Mouse (Mus musculus) neural tube, embryonic 13.5 days (tissue): ENCODE results near the gene Fancc. TPM values are rescaled to one million over a fixed set of nuclear protein-coding genes. Genes with fewer than 3 reads are reported as not detected.

Source experiments
- ATAC-seq: fragments of 200-750 bp; cut with Nextera tagmentation; 2 replicates; pipeline ENCODE4 v1.8.0; 2017; ENCODE audit warnings: low read depth, mild to moderate bottlenecking, moderate TSS enrichment, moderate library complexity
- H3K27ac ChIP-seq: fragments of 300-500 bp; sonication (generic); replicated peaks from 2 replicates; pipeline ENCODE4 v1.5.1; 2015; ENCODE audit warnings: moderate library complexity, mild to moderate bottlenecking, inconsistent platforms
- H3K27me3 ChIP-seq: fragments of 300-500 bp; sonication (generic); 2 replicates; pipeline ENCODE4 v1.6.1; 2015; ENCODE audit warnings: mild to moderate bottlenecking, inconsistent platforms
- H3K36me3 ChIP-seq: fragments of 300-500 bp; sonication (generic); 2 replicates; pipeline ENCODE4 v1.6.1; 2015; ENCODE audit warnings: mild to moderate bottlenecking, inconsistent platforms
- H3K4me1 ChIP-seq: fragments of 300-500 bp; sonication (generic); replicated peaks from 2 replicates; pipeline ENCODE4 v1.6.1; 2015; ENCODE audit warnings: inconsistent platforms
- H3K4me2 ChIP-seq: fragments of 300-500 bp; sonication (generic); 2 replicates; pipeline ENCODE4 v1.6.1; 2015; ENCODE audit warnings: inconsistent platforms, mild to moderate bottlenecking, moderate library complexity
- H3K4me3 ChIP-seq: fragments of 300-500 bp; sonication (generic); 2 replicates; pipeline ENCODE4 v1.5.1; 2015; ENCODE audit warnings: mild to moderate bottlenecking, inconsistent platforms
- H3K9ac ChIP-seq: fragments of 300-500 bp; sonication (generic); 2 replicates; pipeline ENCODE4 v1.6.1; 2015; ENCODE audit warnings: moderate library complexity, mild to moderate bottlenecking, inconsistent platforms
- H3K9me3 ChIP-seq: fragments of 300-500 bp; sonication (generic); 2 replicates; pipeline ENCODE4 v1.6.1; 2016; ENCODE audit warnings: inconsistent platforms
- WGBS: fragments of 180-500 bp; shearing (Covaris S2); methylation state at CpG from one replicate; pipeline ENCODE4 v1.1.7; 2015; 5-methylcytosine and 5-hydroxymethylcytosine counted together
- polyA plus RNA-seq: library from polyadenylated mRNA; unstranded; fragments of >200 nt; fragmentation: Nextera tagmentation; extraction: Ambion mirVana; gene quantifications from 2 replicates; pipeline ENCODE4 v1.2.1, GENCODE M21; 2015

The Fancc gene
- polyA plus RNA-seq, 1 experiment from 2014 or later = 15.3 TPM

DNA sequence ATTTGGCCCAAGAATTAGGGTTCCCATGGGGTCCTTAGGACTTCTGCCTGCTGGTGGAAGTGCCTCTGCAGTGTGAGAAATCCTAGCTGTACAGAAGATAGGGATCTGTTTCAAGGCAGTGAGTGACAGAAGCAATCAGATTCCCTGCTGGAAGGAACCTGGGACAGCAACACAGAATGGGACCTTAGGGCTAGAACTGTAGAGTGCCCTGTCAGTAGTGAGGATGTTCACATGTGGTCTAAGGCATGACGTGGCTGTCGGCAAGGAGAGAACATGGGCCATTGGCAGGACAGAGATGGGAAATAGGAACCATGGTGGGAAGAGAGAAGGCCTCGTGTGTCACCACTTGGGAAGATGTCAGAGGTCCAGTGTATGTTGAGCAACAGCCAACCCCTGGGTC is 187.5 kb downstream of the Fancc start:
- 91% methylated on average over 3 of the region's 3 CpGs for WGBS
- Histone ChIP-seq H3K4me1 (peaks cover 25% of the 10 kb centered on the region), H3K36me3 (0 out of 2 replicates have a peak, but pooled peaks cover 16% of the 10 kb centered on the region), H3K27ac (no peak overlapping the region), H3K4me2 (no peak overlapping the region), H3K9ac (no peak overlapping the region), H3K9me3 (no peaks in the 10 kb centered on the region), H3K4me3 (no peak overlapping the region), H3K27me3 (no peaks in the 10 kb centered on the region)
- ATAC-seq = no peak

DNA sequence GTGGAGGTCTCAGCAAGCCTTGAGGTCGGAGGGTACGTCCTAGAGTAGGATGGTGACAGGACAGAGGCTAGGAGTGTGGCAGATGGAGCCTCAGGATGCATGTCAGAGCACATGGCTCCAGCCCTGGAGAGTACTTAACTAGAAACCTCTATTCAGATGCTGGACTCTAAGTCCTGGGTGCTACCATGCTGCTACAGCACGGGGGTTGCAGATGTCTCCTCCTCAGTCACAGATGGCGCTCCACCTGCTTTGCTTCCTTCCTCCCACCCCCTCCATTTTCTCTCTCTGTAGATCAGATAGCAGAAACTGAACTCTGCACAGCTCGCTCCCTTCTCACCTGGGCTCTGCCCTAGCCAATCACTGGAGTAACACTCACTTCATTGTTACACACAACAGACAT is 190.3 kb downstream of the Fancc start:
- WGBS = 73% methylated on average over 5 of the region's 5 CpGs
- ATAC-seq = no peak

DNA sequence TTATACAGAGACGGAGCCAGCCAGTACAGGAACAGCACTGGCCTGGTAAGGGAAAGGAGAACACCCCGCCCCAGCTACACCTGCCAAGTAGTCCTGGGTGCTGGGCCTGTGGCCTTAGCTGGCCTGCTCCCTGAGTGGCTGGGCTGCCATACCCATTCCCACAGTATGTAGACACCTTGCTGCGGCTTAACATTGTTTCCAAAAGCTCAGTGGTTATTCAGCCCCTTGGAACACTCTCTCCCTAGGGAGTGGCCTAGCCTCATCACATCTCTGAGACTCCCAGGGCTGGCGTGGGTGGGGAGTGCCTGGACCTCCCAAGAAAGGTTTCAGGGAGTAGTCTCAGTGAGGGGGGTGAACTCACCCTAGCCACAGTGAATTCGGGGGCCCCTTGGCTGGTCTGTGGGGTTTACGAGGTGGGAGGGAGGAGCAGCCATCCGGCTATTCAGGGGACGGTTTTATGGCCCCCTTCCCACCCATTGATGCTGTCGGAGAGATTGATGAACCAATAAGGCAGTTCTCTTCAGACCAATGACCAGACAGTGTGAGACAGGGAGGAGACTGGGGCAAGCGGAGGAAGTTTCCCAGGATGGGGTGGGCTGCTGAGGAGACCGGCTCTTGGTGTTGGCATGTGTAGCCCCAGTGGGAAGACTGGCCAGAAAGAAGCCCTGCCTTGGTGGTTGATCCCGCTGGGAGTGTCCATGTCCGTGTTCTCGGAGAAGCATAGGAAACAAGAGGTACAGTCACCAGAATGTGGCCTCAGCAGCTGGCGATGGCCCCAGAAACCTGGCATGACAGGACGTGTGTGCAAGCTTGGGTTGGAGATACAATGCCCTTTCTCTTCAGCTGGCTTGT is 191.7 kb downstream of the Fancc start:
- Histone ChIP-seq H3K4me1 (peaks cover 43% of the 10 kb centered on the region), H3K4me3 (no peak overlapping the region), H3K27me3 (no peaks in the 10 kb centered on the region), H3K9me3 (no peaks in the 10 kb centered on the region), H3K4me2 (peak overlapping the region; percentile 3; the same call in 1 of the 2 replicates), H3K36me3 (peaks cover 35% of the 10 kb centered on the region), H3K9ac (peak overlapping the region; percentile 2; the same call in 1 of the 2 replicates), H3K27ac (peak overlapping the region; percentile 78)
- peak; percentile 85 for ATAC-seq
- WGBS = 6% methylated on average over 16 of the region's 16 CpGs

More for the DNA sequence above, 190.3 kb downstream of the Fancc start:
- no peak overlapping the region; the same call in 1 of the 2 replicates for H3K27ac ChIP-seq
- H3K4me3 ChIP-seq = no peak overlapping the region
- H3K36me3 ChIP-seq = peaks cover 28% of the 10 kb centered on the region
- H3K9ac ChIP-seq = no peak overlapping the region
- H3K4me1 ChIP-seq = peaks cover 34% of the 10 kb centered on the region
- H3K4me2 ChIP-seq = no peak overlapping the region
- no peaks in the 10 kb centered on the region for H3K9me3 ChIP-seq
- H3K27me3 ChIP-seq = no peaks in the 10 kb centered on the region

DNA sequence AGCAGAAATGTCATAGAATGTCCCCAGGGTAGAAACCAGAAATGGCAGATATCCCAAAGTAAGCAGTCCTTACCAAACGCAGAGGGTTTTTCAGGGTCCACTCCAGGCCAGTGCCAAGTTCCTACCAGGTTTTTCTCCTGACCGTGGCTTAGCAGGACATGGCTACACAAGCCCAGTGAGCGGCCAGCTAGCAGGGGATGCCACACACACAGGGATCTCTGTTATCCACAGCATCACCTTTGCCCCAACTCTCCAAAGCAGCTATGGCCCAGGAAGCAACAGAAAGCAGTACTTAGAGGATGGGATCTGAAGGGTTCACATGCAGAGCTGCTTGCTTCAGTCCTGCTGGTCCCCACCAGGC is 192.3 kb downstream of the Fancc start:
- ATAC-seq = 0 out of 2 replicates have a peak, but pooled peaks have one; percentile 7
- Histone ChIP-seq H3K9ac (peak overlapping the region; percentile 2; the same call in 1 of the 2 replicates), H3K4me2 (no peak overlapping the region), H3K4me3 (no peak overlapping the region), H3K9me3 (no peaks in the 10 kb centered on the region), H3K27ac (peak overlapping the region; percentile 78), H3K27me3 (no peaks in the 10 kb centered on the region), H3K36me3 (peaks cover 41% of the 10 kb centered on the region), H3K4me1 (peaks cover 43% of the 10 kb centered on the region)
- WGBS = 26% methylated on average over 3 of the region's 3 CpGs

DNA sequence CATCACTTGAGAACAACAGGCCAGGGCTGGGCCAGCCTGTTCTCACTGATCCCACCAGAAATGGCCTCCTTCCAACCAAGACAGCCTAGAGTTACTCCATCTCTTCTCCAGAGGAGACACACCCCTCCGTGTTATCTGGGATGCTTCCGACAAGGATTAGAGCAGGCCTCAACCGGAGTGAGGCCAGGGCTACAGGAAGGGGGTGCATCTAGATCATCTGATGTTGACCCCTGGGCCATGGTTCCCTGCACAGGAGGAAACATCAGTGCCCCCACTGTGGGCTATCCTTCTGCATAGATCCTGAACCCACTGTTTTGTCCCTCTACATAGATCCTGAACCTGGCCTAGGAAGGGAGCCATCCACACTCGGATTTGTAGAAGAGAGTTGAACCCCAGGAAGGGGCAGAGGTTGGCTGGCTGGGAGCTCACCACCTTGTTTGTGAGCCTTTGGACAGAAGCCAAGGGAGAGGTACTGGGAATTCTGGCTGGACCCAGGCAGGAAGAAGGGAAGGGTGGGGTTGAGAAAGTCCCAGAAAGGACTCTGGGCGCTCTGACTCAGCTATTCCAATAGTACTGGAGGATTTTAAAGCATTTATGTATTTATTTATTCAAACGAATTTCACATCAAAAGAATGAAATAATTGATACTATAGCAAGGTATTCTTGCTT is 192.8 kb downstream of the Fancc start:
- H3K27ac ChIP-seq = no peak overlapping the region; the same call in 1 of the 2 replicates
- 73% methylated on average over 6 of the region's 6 CpGs for WGBS
- H3K4me3 ChIP-seq = no peak overlapping the region
- no peak overlapping the region for H3K9ac ChIP-seq
- no peaks in the 10 kb centered on the region for H3K9me3 ChIP-seq
- peaks cover 43% of the 10 kb centered on the region for H3K4me1 ChIP-seq
- no peaks in the 10 kb centered on the region for H3K27me3 ChIP-seq
- ATAC-seq = no peak
- H3K36me3 ChIP-seq = peaks cover 45% of the 10 kb centered on the region
- no peak overlapping the region for H3K4me2 ChIP-seq

DNA sequence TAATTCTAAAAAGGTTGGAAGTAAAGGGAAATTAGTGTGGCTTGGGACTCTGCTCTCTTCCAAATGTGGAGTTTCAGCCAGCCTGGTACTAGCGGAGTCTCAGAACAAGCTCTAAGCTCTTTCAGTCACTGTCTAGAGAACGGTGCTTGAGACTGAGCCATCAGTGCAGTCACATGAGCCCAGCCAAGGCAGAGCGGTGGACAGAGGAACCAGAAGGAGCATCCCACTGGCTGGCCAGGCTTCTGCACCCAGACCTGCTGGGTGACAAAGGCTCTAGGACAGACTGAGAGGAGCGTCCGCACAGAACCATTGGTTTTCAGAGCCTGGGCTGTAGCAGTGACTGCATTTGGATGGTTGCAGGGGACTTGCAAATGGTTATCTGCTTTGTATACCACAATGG is 194.7 kb downstream of the Fancc start:
- no peak for ATAC-seq
- 79% methylated on average over 5 of the region's 5 CpGs for WGBS
- Histone ChIP-seq H3K9ac (no peak overlapping the region), H3K4me3 (no peak overlapping the region), H3K27ac (no peak overlapping the region), H3K27me3 (no peaks in the 10 kb centered on the region), H3K36me3 (peaks cover 60% of the 10 kb centered on the region), H3K4me1 (peaks cover 43% of the 10 kb centered on the region), H3K9me3 (no peaks in the 10 kb centered on the region), H3K4me2 (no peak overlapping the region)

DNA sequence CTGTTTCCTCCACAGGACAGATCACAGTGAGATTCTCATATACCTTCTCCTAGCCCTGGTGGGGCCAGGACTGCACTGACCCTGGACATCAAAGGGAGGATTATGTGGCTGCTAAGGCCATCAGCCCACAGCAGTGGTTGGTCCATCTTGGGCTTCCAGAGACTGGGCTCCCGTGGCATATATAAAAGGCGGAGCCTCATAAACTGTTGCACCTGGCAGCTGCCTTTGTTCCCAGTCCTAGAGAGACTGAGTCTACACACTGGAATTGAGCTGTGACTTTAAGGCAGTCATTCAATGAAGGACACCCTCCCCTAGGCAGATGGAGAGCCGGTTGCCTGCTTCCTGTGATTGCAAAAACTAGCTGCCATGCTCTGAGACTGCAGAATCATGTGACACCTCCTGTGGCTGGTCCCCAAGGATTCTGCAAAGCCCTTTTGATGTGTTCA is 195.3 kb downstream of the Fancc start:
- WGBS = 22% methylated on average over 3 of the region's 3 CpGs
- H3K9ac ChIP-seq = no peak overlapping the region
- no peak for ATAC-seq
- H3K4me2 ChIP-seq = no peak overlapping the region
- H3K36me3 ChIP-seq = peaks cover 65% of the 10 kb centered on the region
- no peak overlapping the region for H3K27ac ChIP-seq
- H3K4me1 ChIP-seq = peaks cover 40% of the 10 kb centered on the region
- no peaks in the 10 kb centered on the region for H3K27me3 ChIP-seq
- H3K9me3 ChIP-seq = no peaks in the 10 kb centered on the region
- no peak overlapping the region for H3K4me3 ChIP-seq

DNA sequence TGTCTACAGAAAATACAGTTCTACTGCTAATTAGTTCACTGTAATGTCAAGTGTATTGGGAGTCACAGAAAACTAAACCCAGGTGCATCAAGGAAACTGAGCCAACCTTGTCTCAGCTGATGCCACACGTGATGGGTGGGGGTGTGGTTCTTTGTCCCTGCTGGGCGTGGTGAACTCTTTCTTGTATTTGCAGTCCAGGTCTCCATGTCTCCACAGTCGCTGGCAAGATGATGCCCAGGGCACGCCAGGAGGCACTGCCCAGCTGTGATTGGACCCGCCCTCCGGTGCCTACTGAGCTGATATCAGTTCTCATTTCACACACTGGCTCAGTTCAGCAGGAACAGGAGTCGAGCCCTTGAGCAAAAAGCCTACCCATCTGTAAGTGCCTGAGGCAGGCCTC is 196.1 kb downstream of the Fancc start:
- Histone ChIP-seq H3K36me3 (peaks cover 70% of the 10 kb centered on the region), H3K27me3 (no peaks in the 10 kb centered on the region), H3K9me3 (no peaks in the 10 kb centered on the region), H3K27ac (no peak overlapping the region), H3K4me3 (no peak overlapping the region), H3K4me1 (peaks cover 34% of the 10 kb centered on the region), H3K4me2 (no peak overlapping the region), H3K9ac (no peak overlapping the region)
- 68% methylated on average over 7 of the region's 7 CpGs for WGBS
- no peak for ATAC-seq

DNA sequence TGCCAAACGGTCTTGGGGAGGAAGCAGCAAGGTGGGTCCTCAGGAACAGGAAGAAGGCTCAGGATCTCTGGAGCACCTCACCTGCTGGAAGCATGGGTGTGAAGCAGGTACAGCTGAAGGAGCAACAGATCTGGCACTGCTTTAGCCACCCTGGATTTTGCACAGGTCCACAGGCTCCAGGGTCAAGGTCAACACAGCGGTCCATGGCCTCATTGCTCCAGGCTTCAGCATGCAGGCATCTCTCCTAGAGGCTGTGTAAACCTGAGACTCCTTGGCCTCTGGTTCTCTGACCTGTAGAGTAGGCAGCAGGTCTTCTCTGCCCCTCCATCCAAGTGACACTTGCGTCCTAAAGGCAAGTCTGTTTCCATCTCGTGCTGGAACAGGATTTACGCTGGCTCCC is 198.1 kb downstream of the Fancc start:
- no peak for ATAC-seq
- H3K27me3 ChIP-seq = no peaks in the 10 kb centered on the region
- no peak overlapping the region for H3K4me3 ChIP-seq
- no peak overlapping the region for H3K27ac ChIP-seq
- H3K4me2 ChIP-seq = no peak overlapping the region
- no peak overlapping the region for H3K9ac ChIP-seq
- 92% methylated on average over 5 of the region's 5 CpGs for WGBS
- H3K9me3 ChIP-seq = no peaks in the 10 kb centered on the region
- H3K36me3 ChIP-seq = peaks cover 65% of the 10 kb centered on the region
- peaks cover 32% of the 10 kb centered on the region for H3K4me1 ChIP-seq

DNA sequence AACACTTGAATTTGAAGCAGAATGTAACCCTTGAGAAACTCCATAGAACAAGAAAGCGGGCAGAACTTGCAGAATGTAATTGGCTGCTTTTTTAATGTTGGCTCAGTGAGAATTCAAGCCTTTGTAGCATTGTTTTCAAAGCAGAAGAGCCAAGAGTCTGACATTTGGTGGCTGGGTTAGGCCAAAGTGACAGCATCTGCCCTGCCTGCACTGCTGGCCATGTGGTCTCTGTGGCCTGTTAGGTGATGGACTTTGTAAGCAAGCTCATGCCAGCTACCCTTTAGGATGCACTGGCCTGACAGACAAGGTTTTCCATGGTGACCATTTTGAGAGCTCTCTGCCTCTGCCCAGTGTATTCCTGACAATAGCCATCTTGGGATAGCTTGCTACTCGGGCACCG is 199.1 kb downstream of the Fancc start:
- Histone ChIP-seq H3K4me2 (no peak overlapping the region), H3K4me3 (no peak overlapping the region), H3K9me3 (no peaks in the 10 kb centered on the region), H3K9ac (no peak overlapping the region), H3K27ac (no peak overlapping the region), H3K36me3 (peaks cover 55% of the 10 kb centered on the region), H3K4me1 (peaks cover 39% of the 10 kb centered on the region), H3K27me3 (no peaks in the 10 kb centered on the region)
- ATAC-seq = no peak
- 78% methylated on average over 3 of the region's 3 CpGs for WGBS

DNA sequence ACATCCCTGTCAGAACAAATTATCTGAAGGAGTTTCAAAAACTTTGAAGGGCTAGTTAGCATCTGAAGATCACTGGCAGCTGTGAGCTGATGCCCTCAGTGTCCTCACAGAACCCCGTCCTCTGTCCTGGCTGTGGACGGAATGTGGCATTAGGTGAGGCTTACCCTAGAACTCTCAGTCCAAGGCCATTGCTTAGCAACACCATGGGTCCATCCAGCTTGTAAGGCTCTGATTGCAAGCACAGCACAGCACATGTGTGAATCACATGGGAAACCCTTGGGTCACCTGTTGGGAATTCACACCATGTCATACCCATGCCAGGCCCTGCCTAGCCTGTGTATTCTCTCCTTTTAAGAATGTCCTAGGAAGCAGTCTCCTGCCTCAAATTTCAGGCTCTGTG is 200.1 kb downstream of the Fancc start:
- no peaks in the 10 kb centered on the region for H3K9me3 ChIP-seq
- no peak overlapping the region for H3K27ac ChIP-seq
- peaks cover 51% of the 10 kb centered on the region for H3K36me3 ChIP-seq
- H3K4me1 ChIP-seq = peaks cover 39% of the 10 kb centered on the region
- H3K27me3 ChIP-seq = no peaks in the 10 kb centered on the region
- no peak overlapping the region for H3K9ac ChIP-seq
- H3K4me3 ChIP-seq = no peak overlapping the region
- 95% methylated on average over 2 of the region's 2 CpGs for WGBS
- no peak for ATAC-seq
- H3K4me2 ChIP-seq = no peak overlapping the region

DNA sequence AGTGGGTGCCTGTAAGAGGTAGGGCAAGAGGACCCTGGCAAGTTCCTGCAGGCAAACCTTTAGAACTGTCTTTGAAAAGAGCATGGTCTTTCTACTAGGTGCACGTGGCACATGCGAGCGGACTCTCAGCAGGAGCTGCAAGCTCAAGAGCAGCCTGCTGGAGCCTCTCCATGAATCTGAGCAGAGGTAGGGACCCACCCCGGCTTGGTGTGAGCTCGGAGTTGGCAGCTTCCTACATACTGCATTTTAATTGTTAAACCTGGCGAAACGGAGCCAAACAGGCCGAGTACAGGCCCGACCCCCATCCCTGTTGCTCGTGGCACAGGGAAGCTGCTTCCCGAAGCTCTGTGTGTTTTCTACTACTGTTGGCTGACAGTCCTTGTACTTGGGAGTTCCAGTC is 200.8 kb downstream of the Fancc start:
- H3K9ac ChIP-seq = no peak overlapping the region
- peaks cover 46% of the 10 kb centered on the region for H3K36me3 ChIP-seq
- no peak overlapping the region for H3K27ac ChIP-seq
- no peak overlapping the region for H3K4me2 ChIP-seq
- 90% methylated on average over 11 of the region's 11 CpGs for WGBS
- H3K4me1 ChIP-seq = peaks cover 33% of the 10 kb centered on the region
- no peaks in the 10 kb centered on the region for H3K9me3 ChIP-seq
- ATAC-seq = no peak
- H3K4me3 ChIP-seq = no peak overlapping the region
- H3K27me3 ChIP-seq = no peaks in the 10 kb centered on the region
